ENCODE assay signal across 8 mouse cellular contexts in genomic region chr2:179875147-179875546, GRCm38 (mm10).
A peak's percentile ranks its signal among the peaks of the same experiment; 100 is the strongest.
DNase-seq lines count a peak whose midpoint lies in the region; ATAC-seq and TF ChIP-seq lines count a peak whose summit lies in the region.

No protein-coding gene starts in this region.

- peaks cover 56% of the 10 kb centered on the region for H3K27me3 ChIP-seq in CH12.LX (replicated peaks)
- H3K27me3 ChIP-seq in embryonic facial prominence, embryonic 11.5 days (ENCODE audit: control insufficient read depth, insufficient read depth, low read length), result no peaks in the 10 kb centered on the region
- peaks cover 8% of the 10 kb centered on the region; the same call in 1 of the 2 replicates for H3K27me3 ChIP-seq in heart, embryonic 15.5 days
- no peaks in the 10 kb centered on the region for H3K27me3 ChIP-seq in liver, embryonic 13.5 days
- no peaks in the 10 kb centered on the region; the same call in 1 of the 2 replicates for H3K27me3 ChIP-seq in neural tube, embryonic 15.5 days (replicated peaks)

- peak; percentile 92 for TF ChIP-seq RAD21 in CH12.LX (IDR thresholded peaks at IDR 0.05; ENCODE audit: low read depth, low read length)

- peak; percentile 37 for ATAC-seq in embryonic facial prominence, embryonic 11.5 days (replicated peaks; ENCODE audit: insufficient number of reproducible peaks, low FRiP score, low TSS enrichment, low read depth)
- ATAC-seq in heart, embryonic 15.5 days (replicated peaks; ENCODE audit: insufficient number of reproducible peaks, insufficient read depth, low FRiP score, low read depth), result 0 out of 2 replicates have a peak, but pooled peaks have one; percentile 24
- ATAC-seq in liver, embryonic 13.5 days (ENCODE audit: low read depth), result 0 out of 2 replicates have a peak, but pooled peaks have one; percentile 9
- ATAC-seq in neural tube, embryonic 15.5 days (ENCODE audit: low FRiP score), result peak; percentile 54; the same call in 1 of the 2 replicates

- no peak overlapping the region for H3K27ac ChIP-seq in CH12.LX (ENCODE audit: insufficient read depth, low read depth)
- H3K27ac ChIP-seq in embryonic facial prominence, embryonic 11.5 days (replicated peaks; ENCODE audit: low read depth, low read length), result no peak overlapping the region
- H3K27ac ChIP-seq in heart, embryonic 15.5 days, result no peak overlapping the region
- H3K27ac ChIP-seq in liver, embryonic 13.5 days, result no peak overlapping the region
- no peak overlapping the region for H3K27ac ChIP-seq in neural tube, embryonic 15.5 days (replicated peaks)

- peak; percentile 75 to 89 for TF ChIP-seq CTCF in CH12.LX (conservative IDR thresholded peaks at IDR 0.05 in 1 of 2, IDR thresholded peaks at IDR 0.05 in 1 of 2; ENCODE audit: low read depth in 2 of 2, low read length in 2 of 2)

- H3K4me1 ChIP-seq in CH12.LX (ENCODE audit: control insufficient read depth in 1 of 2, insufficient read depth in 2 of 2), result no peaks in the 10 kb centered on the region
- no peaks in the 10 kb centered on the region for H3K4me1 ChIP-seq in embryonic facial prominence, embryonic 11.5 days (ENCODE audit: control insufficient read depth, insufficient read depth, low read length)
- no peaks in the 10 kb centered on the region for H3K4me1 ChIP-seq in heart, embryonic 15.5 days (replicated peaks)
- no peaks in the 10 kb centered on the region for H3K4me1 ChIP-seq in liver, embryonic 13.5 days (replicated peaks)
- peaks cover 15% of the 10 kb centered on the region for H3K4me1 ChIP-seq in neural tube, embryonic 15.5 days

- no peak for TF ChIP-seq POLR2A in CH12.LX (IDR thresholded peaks at IDR 0.05; ENCODE audit: low read depth, low read length)

- in situ Hi-C loops in CH12.LX (cut with MboI; ENCODE audit: low pct_ligation_motif_present, low pct_unique_long_range_greater_than_20kb, low sequenced_read_pairs), result loop anchor here (25.0 kb wide), 1 partner anchor 1313 kb away; no protein-coding TSS in a partner anchor

- no peak overlapping the region for H3K4me2 ChIP-seq in CH12.LX (ENCODE audit: insufficient read depth, low read depth, poor library complexity, severe bottlenecking)
- H3K4me2 ChIP-seq in embryonic facial prominence, embryonic 11.5 days (ENCODE audit: low read depth, low read length), result no peak overlapping the region
- H3K4me2 ChIP-seq in heart, embryonic 15.5 days, result no peak overlapping the region
- H3K4me2 ChIP-seq in liver, embryonic 13.5 days, result no peak overlapping the region
- H3K4me2 ChIP-seq in neural tube, embryonic 15.5 days, result no peak overlapping the region

- H3K4me3 ChIP-seq in CH12.LX (replicated peaks in 1 of 3; ENCODE audit: low read depth in 2 of 3, low read length in 2 of 3, poor library complexity in 1 of 3), result no peak overlapping the region
- no peak overlapping the region for H3K4me3 ChIP-seq in embryonic facial prominence, embryonic 11.5 days (ENCODE audit: low read depth, low read length)
- H3K4me3 ChIP-seq in heart, embryonic 15.5 days, result no peak overlapping the region
- H3K4me3 ChIP-seq in liver, embryonic 13.5 days (replicated peaks), result no peak overlapping the region
- no peak overlapping the region for H3K4me3 ChIP-seq in neural tube, embryonic 15.5 days (replicated peaks)

- H3K9me3 ChIP-seq in CH12.LX (replicated peaks; ENCODE audit: low read length), result no peaks in the 10 kb centered on the region
- no peaks in the 10 kb centered on the region for H3K9me3 ChIP-seq in embryonic facial prominence, embryonic 11.5 days (replicated peaks; ENCODE audit: control insufficient read depth, low read length)
- H3K9me3 ChIP-seq in heart, embryonic 15.5 days (replicated peaks), result no peaks in the 10 kb centered on the region
- no peaks in the 10 kb centered on the region for H3K9me3 ChIP-seq in liver, embryonic 13.5 days (replicated peaks)
- no peaks in the 10 kb centered on the region for H3K9me3 ChIP-seq in neural tube, embryonic 15.5 days (replicated peaks)

- no peaks in the 10 kb centered on the region for H3K36me3 ChIP-seq in CH12.LX (replicated peaks in 1 of 2; ENCODE audit: control insufficient read depth in 1 of 2, insufficient read depth in 1 of 2, low read length in 1 of 2)
- H3K36me3 ChIP-seq in embryonic facial prominence, embryonic 11.5 days (replicated peaks; ENCODE audit: control insufficient read depth, insufficient read depth, low read depth, low read length), result no peaks in the 10 kb centered on the region
- H3K36me3 ChIP-seq in heart, embryonic 15.5 days, result no peaks in the 10 kb centered on the region
- no peaks in the 10 kb centered on the region for H3K36me3 ChIP-seq in liver, embryonic 13.5 days
- no peaks in the 10 kb centered on the region; the same call in 1 of the 2 replicates for H3K36me3 ChIP-seq in neural tube, embryonic 15.5 days

- H3K79me2 ChIP-seq in CH12.LX (replicated peaks; ENCODE audit: control insufficient read depth, extremely low read depth, insufficient read depth, poor library complexity, severe bottlenecking), result no peaks in the 10 kb centered on the region

- dilution Hi-C loops in CH12.LX (cut with MboI; ENCODE audit: extremely low pct_ligation_motif_present, extremely low pct_unique_long_range_greater_than_20kb, low sequenced_read_pairs), result no loop called here

- no peak overlapping the region for H3K9ac ChIP-seq in CH12.LX (ENCODE audit: insufficient read depth, low read depth)
- H3K9ac ChIP-seq in embryonic facial prominence, embryonic 11.5 days (replicated peaks; ENCODE audit: low read length), result no peak overlapping the region
- H3K9ac ChIP-seq in heart, embryonic 15.5 days, result no peak overlapping the region
- no peak overlapping the region for H3K9ac ChIP-seq in liver, embryonic 13.5 days
- no peak overlapping the region for H3K9ac ChIP-seq in neural tube, embryonic 15.5 days (replicated peaks)

- peak; percentile 81 for DNase-seq in CH12.LX (ENCODE audit: extremely low read depth)
- DNase-seq in adrenal gland, postnatal 4 days (ENCODE audit: low spot score in 2 of 2), result peak; percentile 20 to 29
- DNase-seq in embryonic facial prominence, embryonic 11.5 days (ENCODE audit: low spot score), result peak; percentile 86
- DNase-seq in kidney, postnatal 14 days, result peak; percentile 67
- DNase-seq in liver, embryonic 13.5 days, result peak; percentile 8
- peak; percentile 74 for DNase-seq in thymus, postnatal 0 days (ENCODE audit: low spot score)

- WGBS in embryonic facial prominence, embryonic 11.5 days, result 4% methylated on average over 3 of the region's 3 CpGs
- WGBS in heart, embryonic 15.5 days, result 0% methylated on average over 3 of the region's 3 CpGs
- WGBS in liver, embryonic 13.5 days (ENCODE audit: insufficient replicate concordance), result 8% methylated on average over 3 of the region's 3 CpGs
- 5% methylated on average over 3 of the region's 3 CpGs for WGBS in neural tube, embryonic 15.5 days

- TF ChIP-seq EP300 in CH12.LX (IDR thresholded peaks at IDR 0.05; ENCODE audit: low read length), result no peak

TF ChIP-seq in CH12.LX, 34 proteins besides CTCF, POLR2A, EP300 and RAD21:
- no peak for TF ChIP-seq HCFC1 (IDR thresholded peaks at IDR 0.05; ENCODE audit: low read depth, low read length)
- peak; percentile 63 for TF ChIP-seq SMC3 (IDR thresholded peaks at IDR 0.05; ENCODE audit: low read depth, low read length)
- TF ChIP-seq MYC (IDR thresholded peaks at IDR 0.05; ENCODE audit: low read depth, low read length), result peak; percentile 58; the same call in 1 of the 2 replicates
- TF ChIP-seq CHD1 (IDR thresholded peaks at IDR 0.05; ENCODE audit: low read depth, low read length), result no peak
TF ChIP-seq in CH12.LX: peak in this region for 2.

Comparison
In these comparisons a context has a peak if more than half of its experiments do, and no peak if none do; other contexts are left out.
1. DNase-seq: peak in every context shown above with its lines; median percentile 86 in embryonic facial prominence, embryonic 11.5 days; 81 in CH12.LX; 74 in thymus, postnatal 0 days; 67 in kidney, postnatal 14 days; 24 in adrenal gland, postnatal 4 days; 8 in liver, embryonic 13.5 days.